Mouse (Mus musculus) MEL (cell line): ENCODE results near the gene Tesk2.

Experiments
- CTCF ChIP-seq, 3 experiments: IDR thresholded peaks in 2 of 3; conservative IDR thresholded peaks in 1 of 3; 2 replicates each; pipeline ENCODE4 v1.5.1; 2011 to 2012; ENCODE audit warnings: low read length in 3 of 3, low read depth in 2 of 3, mild to moderate bottlenecking in 2 of 3, improper control_type of control experiment in 1 of 3, inconsistent platforms in 1 of 3, mixed read lengths in 1 of 3, moderate library complexity in 1 of 3; ENCODE audit not compliant: control insufficient read depth in 1 of 3, insufficient read depth in 1 of 3, poor library complexity in 1 of 3, severe bottlenecking in 1 of 3
- MEF2A ChIP-seq: IDR thresholded peaks from 2 replicates; pipeline ENCODE4 v1.6.1; 2014; ENCODE audit warnings: low read depth, mild to moderate bottlenecking, inconsistent platforms, low read length, improper control_type of control experiment; ENCODE audit not compliant: poor library complexity, insufficient replicate concordance, severe bottlenecking; ENCODE audit errors: extremely low read depth
- POLR2A ChIP-seq, 2 experiments: IDR thresholded peaks; 2 replicates each; pipeline ENCODE4 v1.6.1; 2011 to 2012; ENCODE audit warnings: low read length in 2 of 2, mild to moderate bottlenecking in 2 of 2, control low read depth in 1 of 2, improper control_type of control experiment in 1 of 2, low read depth in 1 of 2, moderate library complexity in 1 of 2; ENCODE audit not compliant: control insufficient read depth in 1 of 2, insufficient read depth in 1 of 2, poor library complexity in 1 of 2
- SMC3 ChIP-seq: IDR thresholded peaks from 2 replicates; pipeline ENCODE4 v1.6.1; 2011; ENCODE audit warnings: low read depth, low read length, improper control_type of control experiment
- ZC3H11A ChIP-seq: IDR thresholded peaks from 2 replicates; pipeline ENCODE4 v1.6.1; 2012; ENCODE audit warnings: low read depth, mild to moderate bottlenecking, inconsistent platforms, low read length, improper control_type of control experiment

DNA sequence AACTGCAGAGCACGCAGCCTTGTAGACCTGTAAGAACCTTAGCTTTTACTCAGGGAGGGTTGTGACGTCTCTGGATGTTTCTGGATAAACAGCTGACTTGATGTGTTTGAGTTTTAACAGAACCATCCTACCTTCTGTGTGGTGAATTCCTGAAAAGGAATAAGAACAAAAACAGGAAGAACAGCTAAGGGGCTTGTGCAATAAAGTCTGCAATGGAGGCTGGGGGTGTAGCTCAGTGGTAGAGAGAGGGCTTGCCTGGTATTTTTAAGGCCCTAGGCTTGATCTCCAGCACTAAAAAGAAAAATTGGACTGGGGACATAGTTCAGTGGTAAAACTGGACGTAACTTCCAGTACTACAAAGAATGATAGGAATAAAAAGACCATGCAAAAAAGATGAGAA lies 56.3 kb downstream of the Tesk2 start:
- TF ChIP-seq ZC3H11A (no peak), MEF2A (no peak), CTCF (IDR thresholded peaks at IDR 0.05 in 2 of 3, conservative IDR thresholded peaks at IDR 0.05 in 1 of 3; ENCODE audit: control insufficient read depth in 1 of 3, insufficient read depth in 1 of 3, low read depth in 2 of 3, low read length in 3 of 3, poor library complexity in 1 of 3, severe bottlenecking in 1 of 3) (no peak), SMC3 (no peak), POLR2A (IDR thresholded peaks at IDR 0.05; ENCODE audit: control insufficient read depth in 1 of 2, insufficient read depth in 1 of 2, low read depth in 1 of 2, low read length in 2 of 2, poor library complexity in 1 of 2) (no peak)
